Mouse (Mus musculus): ENCODE data around the gene Satb2. TPM values are rescaled to one million over a fixed set of nuclear protein-coding genes. Genes with fewer than 3 reads are reported as not detected.

Gene Satb2
- total and polyA plus RNA-seq, 3 experiments: not detected

GRCm38 (mm10) chr1:56977201-56978100 lies 999 bp downstream of the Satb2 start (continued):
- TF ChIP-seq CTCF (IDR thresholded peaks at IDR 0.05 in 2 of 3, conservative IDR thresholded peaks at IDR 0.05 in 1 of 3; ENCODE audit: control insufficient read depth in 1 of 3, insufficient read depth in 1 of 3, low read depth in 2 of 3, low read length in 3 of 3, poor library complexity in 1 of 3, severe bottlenecking in 1 of 3): no peak
- TF ChIP-seq ZNF384 (IDR thresholded peaks at IDR 0.05; ENCODE audit: low read depth, low read length): no peak
- TF ChIP-seq POLR2A (IDR thresholded peaks at IDR 0.05; ENCODE audit: control insufficient read depth in 1 of 2, insufficient read depth in 1 of 2, low read depth in 1 of 2, low read length in 2 of 2, poor library complexity in 1 of 2): no peak

GRCm38 (mm10) chr1:56976825-56977104 lies 1.7 kb downstream of the Satb2 start:
- TF ChIP-seq POLR2A (IDR thresholded peaks at IDR 0.05; ENCODE audit: control insufficient read depth in 1 of 2, insufficient read depth in 1 of 2, low read depth in 1 of 2, low read length in 2 of 2, poor library complexity in 1 of 2) (no peak), BHLHE40 (IDR thresholded peaks at IDR 0.05; ENCODE audit: borderline replicate concordance, low read depth, low read length) (no peak)
- Histone ChIP-seq H3K27me3 (ENCODE audit: control insufficient read depth in 1 of 2, insufficient read depth in 2 of 2, low read length in 2 of 2) (no peaks in the 10 kb centered on the region), H3K9me3 (replicated peaks; ENCODE audit: insufficient read depth, low read length) (no peaks in the 10 kb centered on the region), H3K9ac (ENCODE audit: control insufficient read depth, low read depth, low read length, poor library complexity, severe bottlenecking) (no peak overlapping the region), H3K36me3 (ENCODE audit: control insufficient read depth in 1 of 2, insufficient read depth in 2 of 2, low read length in 2 of 2) (no peaks in the 10 kb centered on the region), H3K27ac (ENCODE audit: control insufficient read depth, low read depth, low read length) (no peak overlapping the region), H3K4me1 (ENCODE audit: control insufficient read depth in 1 of 2, insufficient read depth in 2 of 2, low read length in 2 of 2) (no peaks in the 10 kb centered on the region), H3K79me2 (ENCODE audit: control insufficient read depth, insufficient read depth, low read length, poor library complexity) (no peaks in the 10 kb centered on the region), H3K4me3 (ENCODE audit: control insufficient read depth in 1 of 2, insufficient read depth in 1 of 2, low read depth in 2 of 2, low read length in 2 of 2) (no peak overlapping the region)
- DNase-seq (ENCODE audit: low read depth, low spot score): no peak

- Histone ChIP-seq H3K9me3 (replicated peaks; ENCODE audit: insufficient read depth, low read length) (no peaks in the 10 kb centered on the region), H3K4me1 (ENCODE audit: control insufficient read depth in 1 of 2, insufficient read depth in 2 of 2, low read length in 2 of 2) (no peaks in the 10 kb centered on the region), H3K79me2 (ENCODE audit: control insufficient read depth, insufficient read depth, low read length, poor library complexity) (no peaks in the 10 kb centered on the region), H3K4me3 (ENCODE audit: control insufficient read depth in 1 of 2, insufficient read depth in 1 of 2, low read depth in 2 of 2, low read length in 2 of 2) (no peak overlapping the region), H3K27ac (ENCODE audit: control insufficient read depth, low read depth, low read length) (no peak overlapping the region), H3K9ac (ENCODE audit: control insufficient read depth, low read depth, low read length, poor library complexity, severe bottlenecking) (no peak overlapping the region), H3K36me3 (ENCODE audit: control insufficient read depth in 1 of 2, insufficient read depth in 2 of 2, low read length in 2 of 2) (no peaks in the 10 kb centered on the region), H3K27me3 (ENCODE audit: control insufficient read depth in 1 of 2, insufficient read depth in 2 of 2, low read length in 2 of 2) (no peaks in the 10 kb centered on the region)
- TF ChIP-seq E2F4 (IDR thresholded peaks at IDR 0.05; ENCODE audit: borderline replicate concordance, low read depth, low read length) (no peak), NRF1 (IDR thresholded peaks at IDR 0.05; ENCODE audit: insufficient read depth, low read depth, low read length, poor library complexity, severe bottlenecking) (no peak), SIN3A (IDR thresholded peaks at IDR 0.05; ENCODE audit: low read length) (no peak), JUND (IDR thresholded peaks at IDR 0.05; ENCODE audit: low read depth, low read length) (no peak), MYC (IDR thresholded peaks at IDR 0.05; ENCODE audit: low read depth, low read length) (no peak), GABPA (IDR thresholded peaks at IDR 0.05; ENCODE audit: low read depth, low read length) (no peak)
- DNase-seq (ENCODE audit: low read depth, low spot score): no peak
Observed at GRCm38 (mm10) chr1:56976044-56976824, 2.2 kb downstream of the Satb2 start.

Data from MEL (cell line).